Mouse (Mus musculus) myocyte (in vitro differentiated cells): ENCODE data around the gene Grik4. TPM values are rescaled to one million over a fixed set of nuclear protein-coding genes. Genes with fewer than 3 reads are reported as not detected.
A peak's percentile ranks its signal among the peaks of the same experiment; 100 is the strongest.

Source experiments
- H3K27me3 ChIP-seq: one replicate; pipeline ENCODE4 v1.6.1; 2011; ENCODE audit not compliant: control insufficient read depth, insufficient read depth, insufficient read length
- H3K36me3 ChIP-seq: one replicate; pipeline ENCODE4 v1.6.1; 2011; ENCODE audit not compliant: control insufficient read depth, insufficient read depth
- H3K4me2 ChIP-seq: one replicate; pipeline ENCODE4 v1.6.1; 2011; ENCODE audit warnings: low read depth, control low read depth
- H3K4me3 ChIP-seq: one replicate; pipeline ENCODE4 v1.5.1; 2011; ENCODE audit warnings: mild to moderate bottlenecking, control low read depth, moderate library complexity
- H3K79me2 ChIP-seq: one replicate; pipeline ENCODE4 v1.6.1; 2011; ENCODE audit not compliant: control insufficient read depth, insufficient read depth
- H3ac ChIP-seq: one replicate; pipeline ENCODE4 v1.6.1; 2011; ENCODE audit not compliant: control insufficient read depth, insufficient read length
- CEBPB ChIP-seq: IDR thresholded peaks from 2 replicates; pipeline ENCODE4 v1.6.1; 2011; ENCODE audit warnings: mild to moderate bottlenecking, moderate library complexity; ENCODE audit not compliant: poor library complexity, insufficient read depth, severe bottlenecking
- E2F4 ChIP-seq: IDR thresholded peaks from one replicate; pipeline ENCODE4 v1.6.1; 2011; ENCODE audit warnings: mild to moderate bottlenecking, control low read depth, moderate library complexity; ENCODE audit not compliant: insufficient read depth
- MAX ChIP-seq: IDR thresholded peaks from one replicate; pipeline ENCODE4 v1.6.1; 2011; ENCODE audit warnings: low read depth, mild to moderate bottlenecking, control low read depth
- MYOD1 ChIP-seq, 3 experiments: IDR thresholded peaks; one replicate each; pipeline ENCODE4 v1.6.1; 2011; ENCODE audit warnings: control low read depth in 2 of 3, low read depth in 2 of 3, mild to moderate bottlenecking in 2 of 3, moderate library complexity in 1 of 3; ENCODE audit not compliant: insufficient read length in 2 of 3, control insufficient read depth in 1 of 3
- MYOG ChIP-seq, 3 experiments: IDR thresholded peaks; one replicate each; pipeline ENCODE4 v1.6.1; 2011; ENCODE audit warnings: control low read depth in 2 of 3, low read depth in 2 of 3, mild to moderate bottlenecking in 2 of 3; ENCODE audit not compliant: insufficient read length in 2 of 3, control insufficient read depth in 1 of 3, insufficient read depth in 1 of 3
- POLR2A ChIP-seq: IDR thresholded peaks from one replicate; pipeline ENCODE4 v1.6.1; 2011; ENCODE audit warnings: low read depth, mild to moderate bottlenecking, control low read depth, moderate library complexity; ENCODE audit not compliant: insufficient read length
- POLR2AphosphoS2 ChIP-seq: IDR thresholded peaks from one replicate; pipeline ENCODE4 v1.6.1; 2011; ENCODE audit warnings: low read depth, control low read depth; ENCODE audit not compliant: insufficient read length
- REST ChIP-seq: IDR thresholded peaks from one replicate; pipeline ENCODE4 v1.6.1; 2011; ENCODE audit warnings: mild to moderate bottlenecking, control low read depth, moderate library complexity; ENCODE audit not compliant: insufficient read depth, insufficient read length
- SRF ChIP-seq: IDR thresholded peaks from one replicate; pipeline ENCODE4 v1.6.1; 2011; ENCODE audit warnings: low read depth; ENCODE audit not compliant: control insufficient read depth, insufficient read length
- TCF12 ChIP-seq: IDR thresholded peaks from one replicate; pipeline ENCODE4 v1.6.1; 2011; ENCODE audit warnings: mild to moderate bottlenecking, control low read depth; ENCODE audit not compliant: poor library complexity, insufficient read depth, severe bottlenecking
- TCF3 ChIP-seq: IDR thresholded peaks from one replicate; pipeline ENCODE4 v1.6.1; 2011; ENCODE audit warnings: low read depth, control low read depth; ENCODE audit not compliant: insufficient read length
- USF1 ChIP-seq: IDR thresholded peaks from one replicate; pipeline ENCODE4 v1.6.1; 2011; ENCODE audit warnings: low read depth, mild to moderate bottlenecking, control low read depth, moderate library complexity
- polyA plus RNA-seq: library from polyadenylated mRNA; unstranded; fragments of >200 nt; fragmentation: generic; extraction: Trizol; gene quantifications from one replicate; pipeline ENCODE4 v1.2.1, GENCODE M21; 2012; ENCODE audit warnings: missing spikeins

Grik4 gene
- not detected for polyA plus RNA-seq

DNA sequence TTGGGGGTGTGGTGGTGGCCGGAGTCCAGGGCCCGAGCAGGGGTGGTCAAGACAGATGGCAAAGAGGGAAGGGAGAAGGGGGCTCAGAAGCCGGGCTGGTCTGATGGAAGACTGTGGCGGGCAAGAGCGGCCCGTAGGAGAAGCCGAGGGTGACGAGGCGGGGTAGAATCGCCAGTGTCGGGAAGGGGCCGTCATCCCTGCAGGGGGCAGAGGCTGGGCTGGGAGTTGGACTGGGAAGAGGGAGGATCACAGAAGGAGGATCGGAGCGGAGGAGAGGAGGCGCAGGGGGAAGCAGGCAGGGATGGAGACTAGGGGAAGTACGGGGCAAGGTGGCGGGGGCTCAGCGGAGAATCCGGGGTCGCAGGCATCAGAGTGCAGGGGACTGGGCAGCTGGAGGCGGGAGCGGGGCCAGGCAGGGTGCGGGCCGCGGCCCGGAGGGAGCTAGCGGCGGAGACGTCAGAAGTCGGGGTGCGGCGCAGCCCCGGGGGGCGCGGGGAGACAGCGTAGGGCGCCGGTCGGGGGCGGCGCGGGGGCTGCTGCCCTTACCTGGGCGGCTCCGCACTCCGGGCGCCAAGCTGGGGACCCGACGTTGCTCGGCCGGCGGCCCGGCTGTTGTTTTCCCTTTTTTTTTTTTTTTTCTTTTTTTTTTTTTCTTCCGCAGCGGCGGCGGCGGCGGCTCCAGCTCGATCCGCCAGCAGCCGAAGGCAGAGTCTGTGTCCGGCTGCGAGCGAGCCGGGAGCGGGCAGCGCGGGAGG, at the start of gene Grik4:
Gene Grik4 (minus strand): TSS at position 713 of the 755 bp plus-strand sequence.
- H3K4me2 ChIP-seq: peak within 1 kb of the TSS; percentile 70
- H3ac ChIP-seq: no peak within 1 kb of the TSS
- no peaks in the 10 kb centered on the region for H3K79me2 ChIP-seq
- H3K4me3 ChIP-seq: no peak within 1 kb of the TSS
- H3K27me3 ChIP-seq: peaks cover 83% of the 10 kb centered on the region
- TF ChIP-seq POLR2AphosphoS2: no peak
- no peak for TF ChIP-seq USF1
- TF ChIP-seq E2F4: no peak
- no peak for TF ChIP-seq TCF12
- no peak for TF ChIP-seq MAX
- TF ChIP-seq CEBPB: no peak
- no peak for TF ChIP-seq MYOG (IDR thresholded peaks at IDR 0.05; ENCODE audit: control insufficient read depth in 1 of 3, insufficient read depth in 1 of 3, insufficient read length in 2 of 3, low read depth in 2 of 3)
- TF ChIP-seq TCF3: no peak
- TF ChIP-seq MYOD1 (IDR thresholded peaks at IDR 0.05; ENCODE audit: control insufficient read depth in 1 of 3, insufficient read length in 2 of 3, low read depth in 2 of 3): no peak
- H3K36me3 ChIP-seq: no peaks in the 10 kb centered on the region

DNA sequence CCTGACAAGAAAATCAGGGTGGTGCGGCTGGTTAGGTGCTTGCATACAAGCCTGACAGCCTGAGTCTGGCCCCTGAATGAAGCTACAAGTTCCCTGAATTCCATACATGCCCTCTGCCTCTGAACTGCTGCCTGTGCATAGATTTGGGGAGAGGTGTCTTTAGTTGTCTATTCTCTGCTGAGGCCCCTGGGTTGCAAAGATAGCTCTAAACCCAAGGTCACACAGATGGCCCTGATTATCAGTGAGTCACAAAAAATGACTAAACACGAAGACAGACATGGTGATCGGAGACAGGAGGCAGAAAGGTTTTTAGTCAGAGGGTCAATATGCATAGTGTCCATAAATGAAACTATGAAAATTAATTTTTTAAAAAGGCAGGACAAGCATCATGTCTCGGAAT, 49.4 kb upstream of the Grik4 start:
- no peak overlapping the region for H3K4me3 ChIP-seq

DNA sequence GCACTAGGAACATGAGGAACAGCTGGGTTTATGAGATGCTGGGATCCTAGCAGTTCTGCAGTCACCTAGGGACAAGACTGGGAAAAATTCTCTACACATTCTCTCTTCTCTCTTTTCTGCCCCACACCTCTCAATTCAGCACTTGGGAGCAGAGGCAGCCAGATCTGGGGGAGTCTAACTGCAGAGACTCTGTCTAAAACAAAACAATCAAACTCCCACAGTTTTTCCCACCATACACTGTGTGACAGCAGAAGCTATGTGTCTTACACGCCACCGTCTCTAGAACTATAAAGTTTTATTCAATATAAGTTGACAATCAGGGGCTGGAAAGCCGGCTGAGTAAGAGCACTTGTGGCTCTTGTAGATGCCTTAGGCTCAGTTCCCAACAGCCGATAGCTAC, 43.7 kb upstream of the Grik4 start:
- H3K4me2 ChIP-seq: no peak overlapping the region
- no peaks in the 10 kb centered on the region for H3K79me2 ChIP-seq
- no peaks in the 10 kb centered on the region for H3K27me3 ChIP-seq
- H3ac ChIP-seq: no peak overlapping the region
- H3K4me3 ChIP-seq: no peak overlapping the region
- TF ChIP-seq E2F4: no peak
- TF ChIP-seq SRF: no peak
- TF ChIP-seq CEBPB: no peak
- TF ChIP-seq USF1: no peak
- no peak for TF ChIP-seq TCF12
- TF ChIP-seq POLR2A: no peak
- no peak for TF ChIP-seq POLR2AphosphoS2
- no peak for TF ChIP-seq MYOG (IDR thresholded peaks at IDR 0.05; ENCODE audit: control insufficient read depth in 1 of 3, insufficient read depth in 1 of 3, insufficient read length in 2 of 3, low read depth in 2 of 3)
- TF ChIP-seq MYOD1 (IDR thresholded peaks at IDR 0.05; ENCODE audit: control insufficient read depth in 1 of 3, insufficient read length in 2 of 3, low read depth in 2 of 3): no peak
- no peak for TF ChIP-seq REST
- H3K36me3 ChIP-seq: peaks cover 33% of the 10 kb centered on the region

More for the DNA sequence above, 49.4 kb upstream of the Grik4 start:
- peaks cover 49% of the 10 kb centered on the region for H3K36me3 ChIP-seq
- H3K79me2 ChIP-seq: no peaks in the 10 kb centered on the region
- no peaks in the 10 kb centered on the region for H3K27me3 ChIP-seq
- TF ChIP-seq MYOD1 (IDR thresholded peaks at IDR 0.05; ENCODE audit: control insufficient read depth in 1 of 3, insufficient read length in 2 of 3, low read depth in 2 of 3): no peak
- TF ChIP-seq TCF3: no peak
- TF ChIP-seq REST: no peak
- no peak for TF ChIP-seq MAX
- no peak for TF ChIP-seq POLR2AphosphoS2
- no peak for TF ChIP-seq TCF12
- no peak for TF ChIP-seq POLR2A
- TF ChIP-seq SRF: no peak
- TF ChIP-seq MYOG (IDR thresholded peaks at IDR 0.05; ENCODE audit: control insufficient read depth in 1 of 3, insufficient read depth in 1 of 3, insufficient read length in 2 of 3, low read depth in 2 of 3): no peak
- TF ChIP-seq CEBPB: no peak
- no peak for TF ChIP-seq E2F4
- H3ac ChIP-seq: no peak overlapping the region
- no peak overlapping the region for H3K4me2 ChIP-seq

DNA sequence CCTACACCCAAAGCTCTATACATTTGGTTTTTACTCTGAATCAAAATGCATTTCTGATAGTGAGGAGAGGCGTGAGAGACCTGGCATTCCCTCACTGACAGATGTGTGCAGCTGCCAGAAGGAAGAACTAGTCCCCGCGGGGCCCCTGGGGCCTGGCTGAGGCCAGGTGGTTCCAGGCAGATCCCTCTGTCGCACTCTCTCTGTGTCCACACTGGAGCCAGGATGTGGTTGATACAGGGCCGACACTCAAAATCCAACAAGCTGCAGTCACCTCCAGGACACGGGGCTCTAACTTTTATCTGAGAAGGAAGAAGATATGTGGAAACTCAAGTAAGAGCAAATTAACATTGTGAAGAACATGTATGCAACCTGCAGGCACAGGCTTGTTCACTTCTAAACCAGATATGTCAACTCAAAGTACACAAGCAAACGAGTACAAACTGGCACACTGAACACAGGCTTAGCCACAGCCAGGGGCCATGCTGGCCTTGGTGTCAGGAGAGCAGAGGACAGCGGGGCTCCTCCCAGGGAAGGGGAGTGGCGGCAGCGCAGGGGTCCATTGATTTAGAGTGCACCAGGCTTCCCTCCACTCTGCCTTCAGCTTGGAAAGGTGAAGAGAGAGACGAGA, 24.7 kb upstream of the Grik4 start:
- H3K4me2 ChIP-seq: no peak overlapping the region
- H3K79me2 ChIP-seq: no peaks in the 10 kb centered on the region
- no peak overlapping the region for H3ac ChIP-seq
- no peaks in the 10 kb centered on the region for H3K27me3 ChIP-seq
- no peak for TF ChIP-seq TCF3
- no peak for TF ChIP-seq E2F4
- no peak for TF ChIP-seq REST
- TF ChIP-seq CEBPB: no peak
- TF ChIP-seq POLR2A: no peak
- TF ChIP-seq SRF: no peak
- TF ChIP-seq MAX: no peak
- no peak for TF ChIP-seq MYOD1 (IDR thresholded peaks at IDR 0.05; ENCODE audit: control insufficient read depth in 1 of 3, insufficient read length in 2 of 3, low read depth in 2 of 3)
- H3K36me3 ChIP-seq: peaks cover 18% of the 10 kb centered on the region
- no peak overlapping the region for H3K4me3 ChIP-seq
